Mouse (Mus musculus) liver, embryonic 14.5 days (tissue): Measurements from ENCODE around the gene Slc5a1. TPM values are rescaled to one million over a fixed set of nuclear protein-coding genes. Genes with fewer than 3 reads are reported as not detected.

ENCODE experiments used
- ATAC-seq: fragments of 200-750 bp; cut with Nextera tagmentation; 2 replicates; pipeline ENCODE4 v1.8.0; 2017; ENCODE audit warnings: moderate number of reproducible peaks, mild to moderate bottlenecking, moderate library complexity; ENCODE audit not compliant: insufficient read depth
- DNase-seq, 3 experiments: peaks; one replicate each; pipeline ENCODE4 v3.0.0-alpha.2; 2012 to 2013; ENCODE audit warnings: low read depth in 3 of 3, low spot score in 3 of 3
- H3K27ac ChIP-seq: fragments of 300-500 bp; sonication (generic); 2 replicates; pipeline ENCODE4 v1.5.1; 2014; ENCODE audit warnings: moderate library complexity, mild to moderate bottlenecking, control low read depth, inconsistent platforms
- H3K27me3 ChIP-seq: fragments of 300-500 bp; sonication (generic); 2 replicates; pipeline ENCODE4 v1.6.1; 2014; ENCODE audit warnings: mild to moderate bottlenecking, low read length, moderate library complexity; ENCODE audit not compliant: control insufficient read depth, insufficient read depth
- H3K36me3 ChIP-seq: fragments of 300-500 bp; sonication (generic); replicated peaks from 2 replicates; pipeline ENCODE4 v1.6.1; 2014; ENCODE audit warnings: low read depth; ENCODE audit not compliant: control insufficient read depth, insufficient read depth
- H3K4me1 ChIP-seq, 2 experiments: fragments of 200-500 bp in 1 of 2; fragments of 300-500 bp in 1 of 2; sonication (generic) in 1 of 2; replicated peaks; 2 replicates each; pipeline ENCODE4 v1.6.1; 2012 to 2014; ENCODE audit warnings: antibody characterized with exemption in 1 of 2, inconsistent platforms in 1 of 2, low read length in 1 of 2; ENCODE audit not compliant: control insufficient read depth in 2 of 2, insufficient read depth in 2 of 2
- H3K4me2 ChIP-seq: fragments of 300-500 bp; sonication (generic); 2 replicates; pipeline ENCODE4 v1.6.1; 2014; ENCODE audit warnings: low read depth, mild to moderate bottlenecking, control low read depth, moderate library complexity
- H3K4me3 ChIP-seq, 2 experiments: fragments of 200-500 bp in 1 of 2; fragments of 300-500 bp in 1 of 2; sonication (generic) in 1 of 2; 2 replicates each; pipeline ENCODE4 v1.5.1; 2012 to 2014; ENCODE audit warnings: low read depth in 2 of 2, low read length in 2 of 2, mild to moderate bottlenecking in 2 of 2, control low read depth in 1 of 2, inconsistent platforms in 1 of 2, moderate library complexity in 1 of 2; ENCODE audit not compliant: insufficient read depth in 1 of 2
- H3K9ac ChIP-seq: fragments of 300-500 bp; sonication (generic); replicated peaks from 2 replicates; pipeline ENCODE4 v1.6.1; 2014; ENCODE audit warnings: mild to moderate bottlenecking, control low read depth, moderate library complexity
- H3K9me3 ChIP-seq: fragments of 300-500 bp; sonication (generic); 2 replicates; pipeline ENCODE4 v1.6.1; 2016; ENCODE audit warnings: low read length, mixed read lengths; ENCODE audit not compliant: control insufficient read depth
- CTCF ChIP-seq: IDR thresholded peaks from 2 replicates; pipeline ENCODE4 v1.5.1; 2016; ENCODE audit warnings: antibody characterized with exemption, low read depth, control low read depth
- EP300 ChIP-seq: IDR thresholded peaks from 2 replicates; pipeline ENCODE4 v1.6.1; 2016; ENCODE audit warnings: antibody characterized with exemption, low read depth
- WGBS: fragments of 180-500 bp; shearing (Covaris S2); extraction: QIAGEN DNeasy Blood & Tissue Kit; methylation state at CpG from one replicate; pipeline ENCODE4 v1.1.7; 2014; ENCODE audit not compliant: insufficient replicate concordance; 5-methylcytosine and 5-hydroxymethylcytosine counted together
- polyA plus RNA-seq, 2 experiments: library from polyadenylated mRNA; depleted of rRNA in 1 of 2; stranded (reverse) in 1 of 2; unstranded in 1 of 2; fragments of >200 nt; fragmentation: Nextera tagmentation in 1 of 2; extraction: Ambion mirVana in 1 of 2; gene quantifications; 2 replicates each; pipeline versions ENCODE4 v1.2.1 to v1.2.3; 2012 to 2014

Slc5a1 gene
- polyA plus RNA-seq (2012; rRNA removed): not detected in 2 replicates
- polyA plus RNA-seq (2014; fragmentation: Nextera tagmentation; extraction: Ambion mirVana): not detected in 2 replicates

GRCm38 (mm10) chr5:33104025-33104481, at the start of gene Slc5a1:
Gene Slc5a1, plus strand, starts transcription at chr5:33104219.
- DNase-seq (no peak), ATAC-seq (no peak)
- no peak within 1 kb of the TSS for H3K4me2 ChIP-seq
- WGBS: 13% methylated on average over 25 of the region's 25 CpGs
- H3K36me3 ChIP-seq: no peaks in the 10 kb centered on the region
- H3K27ac ChIP-seq: no peak within 1 kb of the TSS
- H3K4me3 ChIP-seq: no peak within 1 kb of the TSS
- no peaks in the 10 kb centered on the region for H3K9me3 ChIP-seq
- H3K9ac ChIP-seq: no peak within 1 kb of the TSS
- no peaks in the 10 kb centered on the region for H3K4me1 ChIP-seq
- TF ChIP-seq EP300 (no peak), CTCF (no peak)
- peaks cover 14% of the 10 kb centered on the region for H3K27me3 ChIP-seq

GRCm38 (mm10) chr5:33056126-33056765, 47.8 kb upstream of the Slc5a1 start:
- ATAC-seq: no peak
- Histone ChIP-seq H3K27ac (no peak overlapping the region), H3K9ac (no peak overlapping the region), H3K4me1 (no peaks in the 10 kb centered on the region), H3K27me3 (no peaks in the 10 kb centered on the region), H3K9me3 (no peaks in the 10 kb centered on the region), H3K4me2 (no peak overlapping the region), H3K36me3 (no peaks in the 10 kb centered on the region), H3K4me3 (no peak overlapping the region)
- no peak for TF ChIP-seq EP300
- DNase-seq: no peak
- WGBS: 48% methylated on average over 10 of the region's 10 CpGs

- H3K36me3 ChIP-seq: no peaks in the 10 kb centered on the region
- no peak overlapping the region for H3K4me2 ChIP-seq
- H3K27me3 ChIP-seq: no peaks in the 10 kb centered on the region
- DNase-seq: no peak
- no peak for ATAC-seq
- no peaks in the 10 kb centered on the region for H3K9me3 ChIP-seq
- no peak overlapping the region for H3K4me3 ChIP-seq
- no peak overlapping the region for H3K9ac ChIP-seq
- H3K27ac ChIP-seq: no peak overlapping the region
- no peak for TF ChIP-seq CTCF
- TF ChIP-seq EP300: no peak
- H3K4me1 ChIP-seq: no peaks in the 10 kb centered on the region
Measured at GRCm38 (mm10) chr5:33070071-33070470, 33.9 kb upstream of the Slc5a1 start.

GRCm38 (mm10) chr5:33076490-33077191, 27.4 kb upstream of the Slc5a1 start:
- Histone ChIP-seq H3K27ac (no peak overlapping the region), H3K27me3 (no peaks in the 10 kb centered on the region), H3K4me3 (no peak overlapping the region), H3K4me2 (no peak overlapping the region), H3K9me3 (no peaks in the 10 kb centered on the region), H3K36me3 (no peaks in the 10 kb centered on the region), H3K4me1 (no peaks in the 10 kb centered on the region), H3K9ac (no peak overlapping the region)
- TF ChIP-seq CTCF (no peak), EP300 (no peak)
- no peak for DNase-seq
- WGBS: 51% methylated on average over 6 of the region's 6 CpGs
- no peak for ATAC-seq

- WGBS: 57% methylated on average over 1 of the region's 1 CpGs
Measured at GRCm38 (mm10) chr5:33082896-33083295, 21.1 kb upstream of the Slc5a1 start.

More at GRCm38 (mm10) chr5:33082896-33083295, 21.1 kb upstream of the Slc5a1 start:
- ATAC-seq (no peak), DNase-seq (no peak)
- H3K27me3 ChIP-seq: no peaks in the 10 kb centered on the region
- no peaks in the 10 kb centered on the region for H3K9me3 ChIP-seq
- H3K27ac ChIP-seq: no peak overlapping the region
- H3K9ac ChIP-seq: no peak overlapping the region
- no peak overlapping the region for H3K4me2 ChIP-seq
- no peak overlapping the region for H3K4me3 ChIP-seq
- TF ChIP-seq EP300: no peak
- no peak for TF ChIP-seq CTCF
- no peaks in the 10 kb centered on the region for H3K4me1 ChIP-seq
- no peaks in the 10 kb centered on the region for H3K36me3 ChIP-seq
